Mouse (Mus musculus) kidney, adult 9 months (tissue): ENCODE measurements around the gene Egln2.
A peak's percentile ranks its signal among the peaks of the same experiment; 100 is the strongest.

Source experiments
- DNase-seq: peaks from one replicate; pipeline ENCODE4 v3.0.0; 2022

The Egln2 gene

DNA sequence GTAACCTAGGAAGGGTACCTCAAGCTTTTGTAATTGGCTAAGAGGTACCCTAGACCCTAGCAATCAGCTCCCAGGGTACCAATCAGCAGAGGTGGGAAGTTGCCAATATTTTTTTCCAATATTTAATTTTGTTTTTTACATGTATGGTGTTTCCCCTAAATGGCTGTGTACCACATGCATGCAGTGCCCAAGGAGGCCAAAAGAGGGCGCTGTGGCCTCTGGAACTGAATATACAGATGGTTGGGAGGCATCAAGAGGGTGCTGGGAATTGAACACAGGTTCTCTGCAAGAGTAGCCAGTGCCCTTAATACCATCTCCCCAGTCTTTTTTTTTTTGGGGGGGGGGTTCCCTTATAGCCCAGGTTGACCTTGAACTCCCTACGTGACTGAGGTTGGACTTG lies 35.2 kb downstream of the Egln2 start:
- no peak for DNase-seq

DNA sequence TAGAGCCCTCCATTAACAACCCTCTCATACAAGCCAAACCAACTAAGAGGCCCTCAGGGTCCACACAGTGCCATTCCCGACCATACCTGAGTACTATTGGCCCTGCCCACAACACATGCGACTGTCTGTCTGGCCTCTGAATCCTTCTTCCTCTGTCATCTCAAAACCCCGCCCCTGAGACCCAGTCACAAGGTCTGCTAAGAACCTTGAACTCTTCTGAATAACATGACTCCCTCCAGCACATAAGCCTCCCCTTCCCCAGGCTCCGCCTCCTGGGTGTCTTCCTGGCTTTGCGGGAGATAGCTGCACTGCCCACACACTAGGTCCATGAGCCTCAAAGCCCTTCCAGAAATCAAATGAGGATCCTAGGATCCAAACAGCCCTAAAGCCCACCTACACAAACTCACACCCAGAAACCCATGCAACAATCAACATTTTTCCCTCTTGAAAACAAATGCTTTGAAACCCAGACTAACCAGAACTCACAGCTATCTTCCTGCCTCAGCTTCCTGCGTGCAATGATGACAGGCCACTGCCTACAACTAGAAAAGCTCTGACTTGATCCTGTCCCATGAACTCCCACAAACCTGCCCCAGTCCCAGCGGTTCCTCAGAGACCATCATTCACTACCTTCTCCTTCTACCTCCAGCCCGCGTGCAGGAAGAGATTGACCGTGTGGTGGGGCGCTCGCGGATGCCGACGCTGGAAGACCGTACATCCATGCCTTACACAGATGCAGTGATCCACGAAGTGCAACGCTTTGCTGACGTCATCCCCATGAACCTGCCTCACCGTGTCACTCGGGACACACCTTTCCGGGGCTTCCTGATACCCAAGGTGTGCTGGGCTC lies 35.9 kb downstream of the Egln2 start:
- DNase-seq, result peak; percentile 80

DNA sequence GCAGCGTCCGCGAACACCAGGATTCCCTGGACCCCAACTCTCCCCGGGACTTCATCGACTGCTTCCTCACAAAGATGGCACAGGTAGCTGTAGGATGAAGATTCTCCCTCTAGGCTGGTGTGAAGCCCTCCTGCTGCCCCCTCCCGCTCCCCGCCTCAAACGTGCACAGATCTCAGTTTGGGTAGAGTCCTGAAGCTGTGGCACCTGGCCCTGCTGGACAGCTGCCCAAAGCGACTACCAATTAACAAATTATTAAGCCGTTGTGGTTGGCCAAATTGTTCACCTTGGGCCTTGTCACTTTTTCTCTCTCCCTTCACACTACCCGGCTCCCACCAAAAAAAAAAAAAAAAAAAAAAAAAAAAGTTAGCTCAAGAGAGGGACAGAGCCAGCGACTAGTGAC lies 36.8 kb downstream of the Egln2 start:
- DNase-seq, result peak; percentile 76

DNA sequence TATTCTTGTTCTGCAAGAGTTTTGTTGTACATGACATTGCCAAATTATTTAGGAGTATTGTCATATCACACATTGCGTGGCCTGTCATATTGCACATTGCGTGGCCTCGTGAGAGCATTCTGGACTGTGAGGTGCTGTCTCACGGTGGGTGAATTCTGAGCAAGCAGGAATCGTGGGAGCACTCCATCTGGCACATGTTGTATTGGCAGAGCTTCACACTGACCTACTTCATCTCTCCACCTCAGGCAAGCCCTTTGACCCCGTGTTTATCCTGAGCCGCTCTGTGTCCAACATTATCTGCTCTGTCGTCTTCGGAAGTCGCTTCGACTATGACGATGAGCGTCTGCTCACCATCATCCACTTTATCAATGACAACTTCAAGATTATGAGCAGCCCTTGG lies 37.7 kb downstream of the Egln2 start:
- DNase-seq, result peak; percentile 54

DNA sequence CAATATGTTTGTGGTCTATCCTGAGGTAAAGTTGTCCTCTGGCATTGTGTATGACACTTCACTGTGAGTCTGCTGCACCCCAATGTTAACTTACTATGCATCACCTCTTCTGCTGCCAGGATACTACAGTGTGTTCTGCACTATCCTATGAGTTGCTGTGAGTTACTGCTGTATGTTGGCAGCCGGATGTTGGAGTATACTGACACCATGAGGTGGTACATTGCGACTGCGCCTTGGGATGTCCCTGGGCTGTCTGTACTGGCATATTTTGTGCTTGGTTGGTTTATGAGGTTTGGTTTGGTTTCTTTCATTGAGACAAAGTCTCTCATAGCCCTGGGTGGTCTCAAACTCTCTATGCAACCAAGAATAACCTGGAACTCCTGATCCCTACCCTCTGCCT lies 38.4 kb downstream of the Egln2 start:
- peak; percentile 62 for DNase-seq

DNA sequence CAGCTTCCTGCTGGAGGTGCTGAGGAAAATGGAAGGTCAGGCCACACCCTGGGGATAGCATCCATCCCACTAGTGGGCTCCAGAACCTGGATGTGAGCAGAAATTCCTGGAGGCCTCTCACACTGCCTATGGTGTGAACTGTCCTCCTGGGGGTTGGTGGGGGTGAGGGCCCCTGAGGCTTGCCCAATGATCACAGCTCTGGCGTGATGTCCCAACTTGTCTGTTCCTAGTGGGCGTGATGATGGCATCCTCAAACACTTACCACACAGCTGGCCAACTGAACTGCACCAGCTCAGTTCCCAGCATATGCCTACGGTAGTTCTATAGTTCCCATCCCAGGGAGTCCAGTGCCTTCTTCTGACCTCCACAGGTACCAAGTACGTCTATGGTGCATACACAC lies 41.6 kb downstream of the Egln2 start:
- DNase-seq, result no peak

DNA sequence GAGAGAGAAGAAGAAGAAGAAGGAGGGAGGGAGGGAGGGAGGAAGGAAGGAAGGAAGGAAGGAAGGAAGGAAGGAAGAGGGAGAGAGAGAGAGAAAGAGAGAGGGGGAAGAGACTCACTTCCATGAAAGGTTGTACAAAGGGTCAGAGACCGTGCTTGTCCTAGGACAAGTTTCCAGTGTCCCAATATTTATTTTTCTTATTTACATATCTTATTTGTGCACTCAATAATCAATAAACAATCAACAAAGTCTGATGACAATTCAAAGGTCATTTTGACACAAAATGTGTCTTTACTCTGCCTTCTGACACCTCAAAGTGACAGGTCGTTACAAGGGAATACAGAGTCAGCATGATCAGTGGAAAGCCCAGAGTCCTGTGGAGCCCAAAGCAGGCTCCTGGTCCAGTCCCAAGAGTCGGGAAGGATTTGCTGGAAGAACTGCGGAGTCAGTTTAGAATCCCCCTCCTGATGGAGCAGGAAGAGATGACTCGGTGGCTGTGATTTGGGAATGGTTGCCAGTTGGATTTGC lies 42.2 kb downstream of the Egln2 start:
- no peak for DNase-seq

DNA sequence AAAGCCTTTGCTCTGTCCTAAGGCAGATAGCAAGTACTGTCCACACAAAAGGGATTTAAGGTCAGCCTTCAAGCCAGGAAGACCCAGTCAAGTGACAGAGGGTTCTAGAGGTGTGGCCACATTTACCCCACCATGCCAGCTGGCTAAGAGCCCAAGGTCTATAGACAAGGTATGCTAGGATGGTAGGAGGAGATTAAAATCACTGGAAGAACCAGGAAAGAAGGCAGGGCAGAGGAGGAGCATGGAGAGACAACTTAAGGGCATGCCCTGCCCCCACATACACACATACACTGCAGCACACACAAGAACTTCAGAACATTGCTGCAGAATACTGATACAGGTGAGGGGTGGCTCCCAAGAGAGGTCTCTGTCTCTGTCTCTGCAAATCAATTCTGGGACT lies 46.9 kb downstream of the Egln2 start, which contains the start of gene Cyp2f2:
TSS of gene Cyp2f2 (plus strand) at position 234 of the 400 bp plus-strand sequence.
- no peak for DNase-seq

DNA sequence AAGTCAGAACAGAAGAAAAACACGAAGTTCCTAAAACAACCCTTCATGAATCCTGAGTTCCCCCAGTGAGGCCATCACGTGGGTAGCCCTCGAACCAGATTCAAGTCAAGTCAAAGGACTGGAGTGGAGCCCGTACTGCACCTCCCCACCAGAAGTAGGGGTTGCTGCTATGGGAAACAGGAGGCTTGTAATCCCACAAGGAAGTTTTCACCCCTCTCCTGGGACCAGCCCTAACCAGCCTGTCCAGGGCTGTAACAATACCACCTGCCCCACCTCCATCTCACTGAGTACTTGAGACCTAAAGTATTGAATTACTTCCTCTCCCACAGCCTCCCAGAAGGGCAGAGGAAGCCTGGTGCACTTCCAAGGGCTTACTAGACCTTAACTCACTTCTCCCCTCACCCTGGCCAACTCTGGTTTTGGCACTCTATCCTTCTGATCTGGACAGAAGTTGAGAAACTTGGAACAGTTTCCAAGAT lies 48.5 kb downstream of the Egln2 start:
- DNase-seq, result peak; percentile 43

DNA sequence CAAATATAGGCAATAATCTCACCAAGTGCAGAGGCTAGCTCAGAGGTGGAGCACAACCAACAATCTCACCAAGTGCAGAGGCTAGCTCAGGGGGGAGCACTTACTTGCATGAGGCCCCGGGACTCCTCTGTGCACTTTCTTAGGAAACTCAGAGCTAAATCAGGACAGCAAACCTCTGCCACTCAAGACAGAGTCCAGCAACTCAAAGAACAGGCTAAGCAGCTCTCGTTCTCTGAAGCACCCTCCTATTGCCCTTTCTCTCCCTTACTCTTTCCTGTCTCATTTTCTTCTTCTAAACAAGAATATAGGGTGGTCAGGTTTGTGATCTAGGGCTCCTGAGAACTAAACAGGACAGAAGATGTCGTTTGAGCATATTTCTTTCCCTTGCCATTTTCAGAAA lies 54.6 kb downstream of the Egln2 start:
- DNase-seq, result no peak

DNA sequence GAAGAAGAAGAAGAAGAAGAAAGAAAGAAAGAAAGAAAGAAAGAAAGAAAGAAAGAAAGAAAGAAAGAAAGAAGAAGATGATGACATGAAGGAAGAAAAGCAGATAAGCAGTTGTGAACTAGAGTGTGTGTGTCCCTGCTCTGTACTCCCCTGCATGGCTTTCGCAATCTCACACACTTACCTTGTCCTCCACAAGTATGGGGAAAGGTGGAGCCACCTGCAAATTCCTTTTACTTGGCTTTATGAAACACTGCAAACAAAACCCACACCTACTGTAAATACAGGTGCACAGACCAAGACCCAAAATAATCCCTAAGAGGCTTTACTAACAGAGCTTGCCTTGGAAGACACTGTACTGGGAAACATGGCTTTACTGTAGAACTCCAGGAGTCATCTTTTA lies 55.6 kb downstream of the Egln2 start:
- DNase-seq, result no peak

DNA sequence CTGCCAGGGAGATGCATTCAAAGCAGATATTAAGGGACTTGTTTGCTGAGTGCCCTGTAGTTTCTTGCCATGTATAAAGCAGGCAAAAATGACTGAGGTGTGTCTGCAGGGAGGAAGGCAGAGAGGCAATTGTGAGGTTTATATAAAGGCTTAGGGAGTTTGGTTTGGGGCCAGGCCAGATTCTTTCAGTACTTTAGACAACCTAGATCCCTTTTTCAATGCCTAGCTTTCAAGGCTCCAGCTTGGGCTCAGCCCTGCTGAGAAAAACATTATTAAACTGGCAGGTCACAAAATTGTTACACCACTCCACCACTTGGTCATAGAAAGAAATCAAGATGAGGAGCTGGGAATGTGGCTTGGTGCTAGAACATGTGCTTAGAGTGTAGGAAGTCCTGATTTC lies 56.3 kb downstream of the Egln2 start:
- DNase-seq, result no peak
